Mouse (Mus musculus) spleen, adult 2 months (tissue): ENCODE measurements around the gene Atp6v1g1.

ENCODE experiments used
- CTCF ChIP-seq: fragments of 200-500 bp; IDR thresholded peaks from 2 replicates; pipeline ENCODE4 v1.5.1; 2011; ENCODE audit warnings: mild to moderate bottlenecking, inconsistent platforms; ENCODE audit not compliant: insufficient read depth, insufficient read length, insufficient replicate concordance; ENCODE audit errors: extremely low read depth
- POLR2A ChIP-seq: fragments of 200-500 bp; IDR thresholded peaks from 2 replicates; pipeline ENCODE4 v1.6.1; 2011; ENCODE audit warnings: low read depth, low read length, inconsistent platforms

DNA sequence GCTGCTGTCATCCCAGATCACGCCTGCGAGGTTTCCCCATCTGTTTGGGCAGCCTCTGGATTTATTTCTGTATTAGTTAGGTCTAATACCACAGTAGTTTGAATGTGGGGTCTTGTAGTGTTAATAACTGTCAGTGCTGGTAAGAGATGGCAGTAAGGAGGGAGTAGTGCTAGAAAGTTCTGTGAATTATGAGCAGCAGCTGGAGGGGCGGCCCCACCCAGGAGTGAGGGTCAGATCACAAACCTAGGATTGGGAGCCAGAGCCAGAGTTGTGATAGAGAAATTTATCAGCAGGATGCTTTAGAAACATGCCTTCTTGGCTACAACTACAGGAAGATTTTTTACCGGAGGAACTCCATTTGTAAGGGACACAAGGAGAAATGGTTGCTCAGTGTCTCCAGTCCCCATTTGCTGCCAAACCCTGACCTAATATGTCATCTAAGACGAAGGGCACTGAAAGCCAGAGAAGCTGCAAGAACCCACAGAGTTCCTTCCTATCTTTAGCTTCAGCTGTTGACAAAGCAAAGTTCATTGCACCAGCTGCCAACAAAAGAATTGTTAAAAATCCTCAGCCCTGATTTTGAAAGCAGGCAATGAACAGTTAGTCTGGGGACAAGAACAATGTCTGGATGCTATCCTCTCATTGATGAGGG is 50.0 kb downstream of the Atp6v1g1 start:
- no peak for TF ChIP-seq POLR2A
- no peak for TF ChIP-seq CTCF
